Mouse (Mus musculus) embryonic fibroblast, embryonic 13.5 days (primary cell): ENCODE results near the gene Sidt1.

Source experiments
- CTCF ChIP-seq: IDR thresholded peaks from 2 replicates; pipeline ENCODE4 v1.5.1; 2011; ENCODE audit warnings: mild to moderate bottlenecking, control low read depth, low read length, moderate library complexity, borderline replicate concordance; ENCODE audit not compliant: insufficient read depth
- POLR2A ChIP-seq: IDR thresholded peaks from 2 replicates; pipeline ENCODE4 v1.6.1; 2011; ENCODE audit warnings: low read depth, mild to moderate bottlenecking, control low read depth, low read length, moderate library complexity

GRCm38 (mm10) chr16:44380006-44380405, 47.0 kb upstream of the Sidt1 start:
- no peak for TF ChIP-seq POLR2A
- TF ChIP-seq CTCF = no peak
